Mouse (Mus musculus) liver, adult 10 weeks (tissue): ENCODE measurements around the gene Gramd1c. TPM values are rescaled to one million over a fixed set of nuclear protein-coding genes. Genes with fewer than 3 reads are reported as not detected.

ENCODE experiments used
- polyA plus RNA-seq: library from polyadenylated mRNA; stranded (reverse); fragments of 350-450 nt; fragmentation: Illumina TruSeq; extraction: RNeasy Lipid Tissue Mini Kit (QIAGEN cat#74804); gene quantifications from one replicate; pipeline ENCODE4 v1.2.3, GENCODE M21; 2014; ENCODE audit warnings: low read depth, low replicate concordance

The Gramd1c gene
- polyA plus RNA-seq: 77.9 TPM

GRCm38 (mm10) chr16:44063025-44063894, at the start of gene Gramd1c:
Gramd1c (minus strand) TSS chr16:44063345.

GRCm38 (mm10) chr16:43979328-43980109, 83.6 kb downstream of the Gramd1c start, which contains the start of gene Zdhhc23:
Zdhhc23 (minus strand) TSS chr16:43979791.

Other genes with a start within 250 kb of the Gramd1c start
- 3.3 TPM for gene Ccdc191, start 173.5 kb downstream of the Gramd1c start, polyA plus RNA-seq
- 4.8 TPM for gene Qtrt2, start 136.5 kb downstream of the Gramd1c start, polyA plus RNA-seq
- 0.24 TPM for gene Zdhhc23, start 83.6 kb downstream of the Gramd1c start, polyA plus RNA-seq
- gene Atp6v1a, start 76.4 kb upstream of the Gramd1c start, polyA plus RNA-seq: 46.9 TPM
- gene Naa50, start 76.5 kb upstream of the Gramd1c start, polyA plus RNA-seq: 123 TPM
- 13.5 TPM for gene Usf3, start 109.9 kb upstream of the Gramd1c start, polyA plus RNA-seq